Mouse (Mus musculus) inflammation-experienced regulatory T-cells, adult 6 months (primary cell): ENCODE measurements around the gene Kif22. TPM values are rescaled to one million over a fixed set of nuclear protein-coding genes. Genes with fewer than 3 reads are reported as not detected.
"Not testable (repeated sequence)": the region's sequence is repeated elsewhere in the genome, so short reads cannot be mapped to it uniquely, and the experiment has no call there.

Experiments
- ATAC-seq: one replicate; pipeline ENCODE4 v1.8.0; 2017
- polyA plus RNA-seq, 3 experiments: library from polyadenylated mRNA; unstranded; fragments of 100-300 nt; shearing (Covaris generic); gene quantifications; one replicate each; pipeline ENCODE4 v1.2.1; 2017

Kif22 gene
- polyA plus RNA-seq = 10 to 100 TPM; 11.7 to 94.2 (median 13.8) TPM

DNA sequence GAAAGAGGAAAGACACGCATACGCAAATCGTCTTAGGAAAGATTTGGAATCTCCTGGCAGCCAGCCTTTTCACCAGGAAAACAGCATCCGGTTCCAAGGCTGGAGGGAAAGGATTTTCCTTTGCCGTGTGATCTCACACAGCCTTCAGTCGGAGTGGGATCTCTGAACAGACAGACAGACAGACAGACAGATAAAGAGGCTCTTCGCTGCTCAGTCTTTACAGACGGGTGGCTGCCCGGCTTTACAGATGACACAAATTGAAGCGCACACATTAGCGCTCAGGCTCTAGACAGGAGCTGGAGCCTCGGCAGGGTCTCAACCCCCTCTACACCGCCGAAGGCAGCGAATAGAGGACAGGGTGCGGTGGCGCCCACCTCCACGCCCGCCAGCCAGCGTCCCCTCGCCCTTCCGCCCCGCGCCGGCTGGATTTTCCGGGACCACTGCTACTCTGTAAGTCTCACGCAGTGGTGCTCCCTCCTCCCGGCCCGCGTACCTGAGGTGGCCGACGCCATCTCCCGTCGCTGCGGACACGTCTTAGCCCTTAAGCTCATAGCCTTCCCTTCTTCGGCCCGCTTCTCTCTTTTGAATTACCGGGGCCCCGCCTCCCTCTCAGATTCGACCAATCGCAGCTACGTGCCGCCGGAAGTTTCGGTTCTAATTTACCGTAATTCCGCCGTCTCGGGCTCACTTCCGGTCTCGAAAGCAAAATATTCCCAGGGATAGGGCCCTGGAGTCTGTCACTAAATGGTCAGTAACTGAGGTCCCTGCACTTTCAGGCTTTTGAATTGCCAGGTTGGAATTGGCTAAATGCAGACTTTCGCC, at the start of gene Kif22:
Kif22 (minus strand) TSS at position 621 of the 822 bp plus-strand sequence.
- peak; percentile 95 for ATAC-seq

DNA sequence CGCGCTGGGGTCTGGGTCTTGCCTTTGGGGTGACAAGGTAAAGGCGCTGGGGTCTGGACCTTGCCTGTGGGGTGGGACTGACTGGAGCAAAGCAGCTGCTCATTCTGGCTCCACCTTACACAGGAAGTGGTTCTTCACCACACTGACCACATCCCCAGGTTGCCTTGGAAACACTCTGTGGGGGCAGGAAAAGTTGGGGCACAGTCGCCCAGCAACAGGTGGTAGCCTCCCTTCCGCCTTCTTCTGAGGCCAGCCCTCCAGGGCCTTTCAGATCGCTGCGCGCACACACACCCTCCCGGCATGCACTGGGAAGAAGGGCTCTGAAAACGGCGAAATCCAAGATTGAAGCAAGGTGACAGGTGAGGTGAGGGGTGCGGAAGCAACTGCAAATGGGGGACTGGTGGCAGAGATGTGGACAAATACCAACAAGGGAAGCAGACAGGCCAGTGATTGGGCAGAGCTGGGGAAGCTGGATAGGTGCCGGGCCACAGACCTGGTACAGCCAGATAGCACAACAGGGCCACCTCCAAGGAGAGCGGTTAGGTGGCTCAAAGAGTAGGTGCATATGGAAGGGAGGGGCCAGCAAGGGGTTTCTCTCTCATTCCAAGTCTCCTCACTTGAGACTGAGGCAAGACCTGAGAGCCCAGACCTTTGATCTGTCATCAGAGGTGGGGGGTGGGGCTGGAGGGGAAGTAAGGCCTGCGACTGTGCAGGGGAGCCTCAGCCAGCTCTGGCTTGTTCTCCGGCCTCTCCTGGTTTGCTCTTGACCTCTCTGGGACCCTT, 49.0 kb upstream of the Kif22 start, which contains the start of gene AI467606:
AI467606 (plus strand) TSS at position 246 of the 783 bp plus-strand sequence.
- peak; percentile 93 for ATAC-seq

DNA sequence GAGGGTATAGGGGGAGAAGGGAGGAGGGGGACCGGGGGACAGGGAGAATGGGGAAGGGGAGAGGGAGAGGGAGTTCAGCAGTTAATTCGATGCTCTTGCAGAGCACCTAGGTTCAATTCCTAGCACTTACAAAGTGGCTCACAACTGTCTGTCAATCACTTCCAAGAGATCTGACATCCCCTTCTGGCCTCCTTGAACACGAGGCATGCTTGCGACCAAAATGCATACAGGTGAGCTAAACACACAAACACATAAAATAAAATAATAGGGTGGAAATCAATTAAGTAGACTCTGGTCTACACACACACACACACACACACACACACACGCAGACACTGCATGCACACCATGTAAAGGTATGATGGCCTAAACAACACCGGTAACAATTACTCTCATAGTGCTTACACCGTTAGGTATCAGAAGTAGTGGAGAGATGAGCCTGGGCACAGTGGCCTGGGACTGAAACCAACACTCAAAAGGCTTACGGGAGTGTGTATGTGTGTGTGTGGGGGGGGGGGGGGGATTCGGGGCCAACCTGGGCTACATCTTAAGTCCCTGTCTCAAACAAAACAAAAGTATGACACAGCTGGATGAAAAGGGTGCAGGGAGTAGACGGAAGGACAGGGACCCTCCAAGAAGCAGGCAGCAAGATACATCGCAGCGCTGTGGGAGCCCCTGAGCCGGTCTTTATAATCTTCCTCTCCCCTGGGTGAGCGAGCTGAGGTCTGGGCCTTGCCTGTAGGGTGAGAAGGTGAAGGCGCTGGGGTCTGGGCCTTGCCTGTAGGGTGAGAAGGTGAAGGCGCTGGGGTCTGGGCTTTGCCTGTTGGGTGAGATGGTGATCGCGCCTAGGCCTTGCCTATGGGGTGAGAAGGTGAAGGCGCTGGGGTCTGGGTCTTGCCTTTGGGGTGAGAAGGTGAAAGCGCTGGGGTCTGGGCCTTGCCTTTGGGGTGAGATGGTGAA, 48.2 kb upstream of the Kif22 start:
- ATAC-seq = peak; percentile 3

DNA sequence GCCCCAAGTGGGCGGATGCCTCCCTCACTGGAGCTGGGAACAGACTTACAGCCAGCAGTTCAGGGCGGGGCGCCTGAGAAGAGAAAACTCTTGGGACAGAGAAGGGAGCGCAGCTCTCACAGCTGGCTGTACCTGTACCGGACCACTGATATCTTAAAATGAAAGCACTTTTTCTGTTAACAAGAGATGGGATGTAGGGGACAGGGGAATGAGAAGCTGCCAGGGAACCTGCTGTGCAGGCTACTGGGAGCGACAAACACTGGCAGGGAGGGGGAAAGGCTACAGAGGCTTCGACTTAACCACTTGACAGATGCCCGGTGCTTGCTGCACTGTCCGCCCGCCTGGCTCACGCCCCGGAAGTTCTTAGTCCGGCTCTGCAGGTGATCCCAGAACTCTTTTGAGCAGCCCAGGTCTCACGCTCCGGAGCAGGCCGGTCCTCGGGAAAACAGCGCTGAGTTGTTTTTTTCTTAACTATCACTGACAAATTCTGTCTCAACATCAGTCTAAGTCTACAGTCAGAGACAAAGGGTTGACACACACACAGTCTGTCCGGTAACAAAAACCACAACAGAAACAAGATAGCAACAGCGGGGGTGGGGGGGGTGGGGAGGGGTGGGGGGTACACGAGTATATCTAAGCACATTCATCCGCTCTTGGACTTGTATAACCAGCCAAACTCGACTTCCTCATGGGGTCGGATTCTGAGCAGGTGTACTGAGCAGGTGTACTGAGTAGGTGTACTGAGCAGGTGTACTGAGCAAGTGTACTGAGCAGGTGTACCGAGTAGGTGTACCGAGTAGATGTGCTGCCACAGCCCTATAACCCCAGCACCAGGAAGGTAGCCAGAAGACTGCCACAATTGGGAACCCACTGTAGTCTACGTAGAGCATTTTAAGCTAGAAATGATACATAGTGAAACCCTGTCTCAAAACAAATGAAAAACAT, 46.9 kb upstream of the Kif22 start:
- ATAC-seq = no peak

DNA sequence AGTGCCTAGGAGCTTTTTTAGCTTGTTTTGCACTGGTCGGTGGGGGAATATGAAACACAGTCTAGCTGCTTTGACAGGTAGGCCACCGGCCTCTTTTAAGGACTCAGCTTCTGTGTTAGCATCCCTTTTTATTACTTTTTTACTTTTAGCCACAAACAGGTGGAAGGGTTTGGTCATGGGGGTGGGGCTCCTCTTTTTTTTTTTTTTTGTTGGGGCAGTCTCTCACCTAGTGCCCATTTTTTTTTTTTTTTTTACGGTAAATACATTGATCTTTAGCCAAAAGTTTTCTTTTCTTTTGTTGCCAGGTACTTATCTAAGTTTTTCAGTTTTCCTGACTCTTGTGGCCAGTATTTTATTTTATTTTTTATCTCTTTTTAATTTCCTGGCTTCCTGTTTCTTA, 45.8 kb upstream of the Kif22 start:
- no peak for ATAC-seq

DNA sequence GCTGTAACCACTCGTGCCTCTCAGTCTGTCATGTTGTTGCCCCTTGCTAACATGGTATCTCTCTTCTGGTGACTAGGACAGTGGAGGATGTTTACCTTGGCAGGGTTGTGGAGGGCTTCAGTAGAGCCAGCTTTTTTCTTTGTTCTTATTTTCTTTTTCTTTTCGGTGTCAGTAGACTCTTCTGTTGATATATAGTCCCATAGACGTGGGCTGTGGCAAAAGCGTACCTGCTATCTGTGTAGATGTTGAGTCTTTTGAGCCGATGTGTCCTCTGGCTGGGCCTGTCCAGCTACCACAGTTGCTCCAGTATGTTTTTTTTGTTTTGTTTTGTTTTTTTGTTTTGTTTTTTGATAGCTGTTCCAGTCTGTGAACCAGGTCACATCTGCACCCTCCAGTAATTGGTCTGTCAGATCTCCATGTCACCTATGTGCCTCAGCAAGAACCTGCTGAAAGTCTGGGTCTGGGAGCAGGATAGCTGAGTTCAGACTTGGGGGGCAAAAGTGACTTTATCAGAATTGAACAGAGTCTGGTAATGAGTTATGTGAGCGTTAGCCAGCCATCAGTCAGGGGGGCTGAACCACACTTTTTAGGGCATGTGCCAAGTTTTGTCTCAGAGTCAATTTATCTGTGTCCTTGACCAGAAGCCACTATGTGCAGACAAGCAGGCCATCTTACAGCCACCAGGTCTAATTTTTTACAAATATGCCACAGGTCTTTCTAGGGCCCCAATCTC, 45.2 kb upstream of the Kif22 start, which contains the start of gene Zg16:
Zg16 (minus strand) TSS at position 51 of the 733 bp plus-strand sequence.
- not testable (repeated sequence) for ATAC-seq

DNA sequence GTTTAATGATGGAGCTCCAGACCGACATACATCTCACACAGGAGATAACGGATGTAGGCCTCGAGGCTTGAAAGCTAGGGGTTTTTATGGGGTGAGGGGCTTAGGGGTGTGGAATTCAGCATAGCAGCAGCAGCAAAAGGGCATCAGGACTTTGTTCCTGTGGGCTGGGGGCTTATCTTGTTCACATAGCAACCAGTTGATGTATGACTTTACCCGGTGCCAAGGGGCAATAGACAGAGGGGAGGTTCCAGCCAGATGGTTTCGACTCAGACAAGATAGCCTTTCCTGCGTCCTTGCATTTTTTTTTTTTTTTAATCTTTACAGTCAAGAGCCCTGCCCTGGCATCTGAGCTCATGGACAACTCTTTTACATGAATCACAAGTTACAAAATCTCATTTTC, 43.5 kb upstream of the Kif22 start:
- ATAC-seq = not testable (repeated sequence)

DNA sequence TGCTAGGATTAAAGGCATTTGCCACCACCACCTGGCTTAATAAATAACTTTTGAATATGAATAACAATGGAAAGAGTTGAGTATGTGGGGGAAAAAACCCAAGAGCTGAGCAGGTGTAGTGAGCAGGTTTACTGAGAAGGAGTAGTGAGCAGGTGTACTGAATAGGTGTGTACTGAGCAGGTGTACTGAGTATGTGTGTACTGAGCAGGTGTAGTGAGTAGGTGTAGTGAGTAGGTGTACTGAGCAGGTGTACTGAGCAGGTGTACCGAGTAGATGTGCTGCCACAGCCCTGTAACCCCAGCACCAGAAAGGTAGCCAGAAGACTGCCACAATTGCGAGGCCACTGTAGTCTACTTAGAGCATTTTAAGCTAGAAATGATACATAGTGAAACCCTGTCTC, 42.5 kb upstream of the Kif22 start:
- ATAC-seq = no peak

DNA sequence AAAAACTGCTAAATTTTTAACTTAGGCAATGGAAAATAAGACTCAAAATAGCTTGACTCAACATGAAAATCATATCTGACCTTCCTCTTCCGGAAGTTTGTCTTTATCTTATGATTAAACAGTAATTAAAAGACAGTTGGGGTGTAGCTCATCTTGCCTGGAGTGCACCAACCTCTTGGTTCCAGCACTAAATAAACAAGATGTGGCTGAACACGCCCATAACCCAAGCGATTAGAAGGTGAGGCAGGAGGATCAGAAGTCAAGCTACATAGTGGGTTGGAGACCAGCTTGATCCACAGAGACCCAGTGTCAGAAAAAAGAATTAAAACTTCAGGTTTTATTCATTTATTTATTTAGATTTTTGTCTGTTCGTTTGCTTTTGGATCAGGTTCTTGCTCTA, 41.4 kb upstream of the Kif22 start:
- ATAC-seq = peak; percentile 78

DNA sequence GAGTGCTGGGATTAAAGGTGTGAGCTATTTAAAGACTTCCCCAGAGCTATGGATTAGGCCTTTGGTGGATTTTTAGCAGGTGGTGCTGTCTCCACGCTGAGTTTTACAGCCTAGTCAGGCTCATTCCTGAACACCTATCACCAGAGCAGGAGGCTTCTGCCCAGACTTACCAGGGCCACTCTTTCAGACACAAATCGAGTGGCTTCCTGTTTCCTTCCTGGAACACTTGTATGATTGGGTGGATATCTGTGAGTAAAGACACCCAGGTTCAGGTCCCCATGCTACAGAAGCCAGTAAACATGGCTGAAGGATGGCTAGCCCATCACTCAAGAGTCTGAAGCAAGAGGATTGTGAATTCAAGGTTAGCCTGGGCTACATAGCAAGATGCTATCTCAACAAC, 40.7 kb upstream of the Kif22 start:
- ATAC-seq = peak; percentile 44

DNA sequence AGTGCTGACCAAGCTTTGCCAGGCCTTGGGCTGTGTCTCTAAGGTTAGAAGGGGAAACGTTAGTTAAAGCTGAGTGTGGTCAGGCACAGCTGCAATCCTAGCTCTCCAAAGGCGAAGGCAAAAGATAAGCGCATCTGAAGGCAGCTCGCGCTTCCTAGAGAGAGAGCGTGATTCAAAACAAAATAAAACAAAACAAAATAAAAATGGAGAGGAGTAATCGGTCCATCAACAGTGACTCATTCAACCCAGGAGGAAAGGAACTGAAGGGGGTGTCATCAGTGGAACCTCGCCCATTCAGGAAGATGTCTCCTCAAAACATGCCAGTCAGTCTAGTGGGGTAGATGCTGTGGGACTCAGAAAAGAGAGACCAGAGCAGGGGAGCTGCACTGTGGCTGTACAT, 40.0 kb upstream of the Kif22 start:
- ATAC-seq = no peak

DNA sequence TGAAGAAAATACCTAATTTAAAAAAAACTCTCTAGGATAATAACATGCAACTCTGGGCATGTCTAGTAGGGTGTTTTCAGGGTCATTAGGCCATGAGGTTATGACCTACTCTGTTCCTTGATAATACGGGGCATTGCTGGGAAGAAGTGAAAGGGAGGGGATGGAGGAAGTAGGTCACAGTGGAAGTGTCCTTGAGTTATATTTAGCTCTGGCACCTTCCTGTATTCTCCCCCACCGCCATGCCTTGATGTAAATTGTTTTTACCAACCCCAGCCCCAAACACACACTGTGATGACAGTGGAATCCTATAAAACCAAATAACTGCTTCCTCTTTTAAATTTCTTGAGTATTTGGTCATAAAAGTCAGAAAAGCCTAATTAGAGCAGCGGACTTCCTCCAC, 37.8 kb upstream of the Kif22 start:
- no peak for ATAC-seq

DNA sequence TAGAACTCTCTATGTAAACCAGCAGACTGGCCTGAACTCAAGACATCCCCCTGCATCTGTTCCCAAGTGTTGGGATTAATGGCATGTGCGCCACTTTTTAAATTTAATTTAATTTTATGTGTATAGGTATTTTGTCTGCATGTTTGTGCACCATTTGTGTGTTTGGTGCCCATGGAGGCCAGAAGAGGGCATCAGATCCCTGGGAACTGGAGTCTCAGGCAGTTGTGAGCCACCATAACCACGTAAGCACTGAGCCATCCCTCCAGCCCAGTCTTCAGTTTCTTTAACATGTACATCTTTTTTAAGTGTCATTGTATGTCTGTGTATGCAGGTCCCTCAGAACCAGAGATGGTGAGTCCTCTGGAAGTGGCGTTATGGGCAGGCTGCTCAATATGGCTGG, 35.4 kb upstream of the Kif22 start:
- ATAC-seq = no peak

DNA sequence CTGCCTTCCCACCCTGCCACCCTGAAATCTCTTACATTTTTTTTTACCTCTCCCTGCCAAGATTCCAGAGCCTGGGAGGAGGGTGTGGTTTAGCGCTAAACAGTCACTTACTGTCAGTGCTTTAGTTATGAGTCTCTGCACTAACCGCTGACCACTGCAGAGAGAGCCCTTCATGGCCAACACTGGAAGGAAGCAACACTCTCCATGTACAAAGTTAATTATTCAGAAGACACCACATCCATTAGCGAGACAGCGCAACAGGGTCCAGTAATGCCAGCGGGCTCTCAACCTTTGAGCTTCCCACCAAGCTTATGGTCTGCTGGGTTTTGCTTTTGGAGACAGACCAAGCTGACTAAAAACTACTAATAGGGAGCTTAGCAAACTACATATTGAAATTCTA, 33.9 kb upstream of the Kif22 start:
- no peak for ATAC-seq

DNA sequence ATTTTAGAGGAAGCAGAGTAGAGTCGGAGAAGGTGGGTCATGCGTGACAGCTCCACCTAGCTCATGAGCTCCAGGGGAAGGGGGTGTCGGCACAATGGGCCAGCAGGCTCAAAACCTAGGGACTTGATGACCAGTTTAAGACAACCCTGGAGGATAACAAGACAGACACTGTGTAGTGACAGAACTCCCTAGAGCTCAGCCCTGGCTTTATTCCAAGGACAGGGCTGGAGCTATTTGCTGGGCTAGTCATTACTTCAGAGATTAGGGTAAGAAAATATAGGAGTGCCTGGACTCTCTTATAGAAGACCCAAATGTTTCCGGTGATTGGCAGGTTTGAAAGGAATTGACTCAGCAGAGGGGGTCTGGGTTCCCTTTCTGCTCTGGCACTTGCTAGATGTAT, 30.9 kb upstream of the Kif22 start:
- ATAC-seq = no peak

DNA sequence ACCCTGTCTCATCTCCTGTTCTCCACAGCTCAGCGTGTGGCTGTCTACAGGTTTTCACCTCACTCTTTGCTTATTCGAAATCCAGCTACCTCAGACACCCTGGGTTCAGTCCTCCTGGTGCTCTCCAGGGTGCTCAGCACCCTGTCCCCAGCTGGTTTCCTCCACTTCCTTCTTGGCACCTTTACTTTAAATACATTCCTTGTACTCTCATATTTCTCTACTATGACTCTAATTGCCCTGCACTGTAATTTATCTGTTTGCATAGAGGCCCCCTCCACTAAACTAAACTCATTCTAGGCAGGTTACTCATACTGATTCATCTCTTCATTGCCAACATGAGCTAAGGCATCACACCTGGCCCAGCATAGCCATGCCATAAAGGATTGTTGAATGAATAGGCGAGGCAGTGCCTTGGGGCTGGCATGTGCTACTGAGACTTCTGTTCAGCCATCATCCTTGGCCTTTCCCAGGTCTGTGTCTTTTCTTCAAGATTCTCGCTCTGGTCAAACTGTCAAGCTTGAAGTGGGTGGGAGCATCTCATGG, 28.7 kb upstream of the Kif22 start:
- ATAC-seq = no peak

DNA sequence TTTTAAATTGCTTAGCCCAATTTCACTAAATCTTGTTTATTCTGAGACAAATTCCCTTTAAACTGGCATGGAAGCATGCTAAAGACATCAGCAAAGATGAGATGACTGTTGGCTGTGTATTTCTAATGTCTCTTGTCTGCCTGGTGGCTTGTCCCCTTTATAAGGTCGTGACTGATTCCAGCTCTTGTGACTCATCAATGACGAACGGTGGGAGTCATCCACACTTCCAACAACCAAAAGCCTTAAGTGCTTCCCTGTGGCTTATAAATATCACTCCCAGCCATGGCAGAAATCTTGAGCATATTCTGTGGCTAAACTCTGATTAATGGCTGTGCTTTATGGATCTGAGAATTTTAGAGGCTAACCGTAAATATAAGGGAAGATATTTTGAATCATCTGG, 24.0 kb upstream of the Kif22 start:
- ATAC-seq = no peak

DNA sequence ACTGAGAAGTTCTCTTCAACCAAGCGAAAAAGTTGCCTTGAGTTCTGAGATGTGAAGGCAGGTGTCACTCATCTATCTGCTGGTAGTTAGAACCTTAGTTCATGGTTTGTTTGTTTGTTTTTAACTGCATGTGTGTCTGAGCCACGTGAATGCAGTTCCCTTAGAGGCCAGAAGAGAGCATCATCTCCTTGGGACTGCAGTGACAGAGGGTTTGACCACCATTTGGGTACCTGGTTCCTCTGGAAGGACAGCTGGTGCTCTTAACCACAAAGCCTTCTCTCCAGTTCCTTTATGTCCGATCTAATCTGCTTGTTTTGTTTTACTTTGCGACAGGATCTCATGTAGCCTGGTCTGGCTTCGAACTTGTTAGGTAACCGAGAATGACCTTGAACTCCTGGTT, 23.3 kb upstream of the Kif22 start:
- no peak for ATAC-seq

DNA sequence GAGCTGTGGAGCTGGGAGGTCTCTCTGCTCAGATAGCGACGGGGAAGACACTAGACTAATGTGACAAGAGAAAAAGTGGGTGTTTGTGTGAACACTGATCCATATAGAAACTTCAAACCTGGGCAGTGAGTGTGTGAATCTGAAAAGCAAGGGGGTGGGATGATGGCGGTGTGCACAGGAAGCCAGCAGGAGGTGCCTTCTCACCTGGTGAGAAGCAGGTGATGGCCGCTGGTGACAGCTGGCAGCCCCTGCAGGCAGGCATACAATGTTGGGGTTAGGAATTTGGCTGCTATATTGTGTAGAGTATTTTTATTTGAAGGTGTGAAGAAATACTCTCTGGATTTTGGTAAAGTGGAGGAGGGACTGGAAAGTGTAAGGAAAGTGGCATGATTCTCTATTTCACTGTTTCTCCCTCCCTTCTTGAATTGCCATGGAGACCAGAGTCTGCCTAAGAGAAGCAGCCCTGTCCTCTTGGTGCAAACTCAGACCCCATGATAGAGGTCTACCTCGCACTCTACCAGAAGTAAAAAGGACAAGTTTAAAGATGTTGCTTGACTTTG, 12.8 kb upstream of the Kif22 start:
- no peak for ATAC-seq

DNA sequence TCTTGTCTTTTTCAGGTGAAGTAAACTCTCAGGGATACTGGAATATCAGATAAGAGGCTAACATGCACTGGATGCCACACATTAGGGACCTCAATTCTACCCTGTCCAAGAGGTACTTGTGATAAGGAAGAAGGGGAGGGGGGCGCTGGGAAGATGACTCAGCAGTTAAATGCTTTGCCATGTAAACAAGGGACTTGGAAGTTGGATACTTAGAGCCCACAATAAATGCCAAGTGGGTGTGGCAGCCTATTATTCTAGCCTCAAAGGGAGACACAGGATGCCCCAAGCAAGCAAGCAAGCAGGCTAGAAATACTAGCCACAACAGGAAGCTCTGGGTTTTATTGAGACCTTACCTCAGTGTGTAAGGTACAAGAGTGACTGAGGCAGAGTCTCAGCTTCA, 11.0 kb downstream of the Kif22 start:
- ATAC-seq = peak; percentile 48
